Mouse (Mus musculus): ENCODE results near the gene Stx2.

Stx2 gene

GRCm38 (mm10) chr5:128953278-128954070 is 54.9 kb downstream of the Stx2 start, which contains the start of gene Rimbp2:
Gene Rimbp2 (minus strand): TSS chr5:128953486.
- DNase-seq (ENCODE audit: low spot score in 2 of 2): no peak

- no peak for DNase-seq (ENCODE audit: low spot score in 2 of 2)
Measured at GRCm38 (mm10) chr5:128952291-128953195, 55.8 kb downstream of the Stx2 start.

- no peak for DNase-seq (ENCODE audit: low spot score in 2 of 2)
Measured at GRCm38 (mm10) chr5:128951472-128951871, 56.9 kb downstream of the Stx2 start.

DNA sequence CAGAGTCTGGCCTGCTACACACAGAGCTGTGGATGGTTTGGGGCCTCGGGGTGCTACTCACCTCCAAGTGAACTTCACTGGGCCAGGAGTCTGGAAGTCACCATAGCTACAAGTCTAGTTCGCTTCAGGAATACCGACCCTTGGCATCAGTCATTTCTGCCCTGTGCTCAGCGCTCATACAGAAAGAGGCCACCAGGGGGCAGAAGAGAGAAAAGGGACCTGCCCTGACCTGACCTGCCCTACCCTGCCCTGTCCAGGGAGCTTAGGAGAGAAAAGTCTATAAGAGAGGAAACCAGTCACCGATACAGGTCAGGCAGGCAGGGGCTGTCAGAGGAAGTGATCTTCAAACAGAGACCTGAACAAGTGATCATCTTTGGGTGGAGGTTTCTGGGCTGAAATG is 61.3 kb downstream of the Stx2 start:
- no peak for DNase-seq (ENCODE audit: low spot score in 2 of 2)

DNA sequence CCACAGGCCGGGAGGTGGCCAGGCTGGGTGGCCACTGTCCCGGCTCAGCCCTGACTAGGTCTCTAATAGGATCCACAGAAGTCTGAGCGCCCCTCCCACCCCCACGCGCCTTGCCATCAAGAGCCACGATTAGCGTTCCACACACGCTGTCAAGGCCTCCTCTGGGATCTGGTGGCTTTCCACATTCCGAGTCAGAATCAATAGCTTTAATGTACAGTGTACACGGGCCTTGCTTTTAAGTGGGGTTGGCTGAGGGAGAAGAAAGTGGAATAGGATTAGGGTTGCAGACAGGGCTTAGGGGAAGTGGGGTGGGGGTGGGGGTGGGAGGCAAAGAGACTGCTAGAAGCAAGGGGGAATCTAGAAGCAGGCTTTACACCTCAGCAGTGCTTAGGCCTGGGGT is 67.9 kb downstream of the Stx2 start:
- DNase-seq (ENCODE audit: low spot score in 2 of 2): no peak

- DNase-seq (ENCODE audit: low spot score in 2 of 2): peak; percentile 36 to 52
Measured at GRCm38 (mm10) chr5:128935359-128935899, 72.9 kb downstream of the Stx2 start.
